Mouse (Mus musculus): Measurements from ENCODE around the gene Ramp3. TPM values are rescaled to one million over a fixed set of nuclear protein-coding genes. Genes with fewer than 3 reads are reported as not detected.

The Ramp3 gene
- 530 TPM for polyA plus RNA-seq (2017; shearing (Covaris generic))

GRCm38 (mm10) chr11:6658271-6658670 is at the start of gene Ramp3:
Gene Ramp3, plus strand, starts transcription at chr11:6658521.

GRCm38 (mm10) chr11:6625478-6626387 is 32.6 kb upstream of the Ramp3 start, which contains the start of gene Tbrg4:
Gene Tbrg4, minus strand, starts transcription at chr11:6626067.

GRCm38 (mm10) chr11:6638537-6638936 is 19.8 kb upstream of the Ramp3 start, which contains the start of gene Wap:
Gene Wap, minus strand, starts transcription at chr11:6638637.

Other genes starting within 250 kb of the Ramp3 start
- 4,323 TPM for gene Ppia, start 243.1 kb upstream of the Ramp3 start, polyA plus RNA-seq (2017; shearing (Covaris generic))
- 194 TPM for gene H2afv, start 214.1 kb upstream of the Ramp3 start, polyA plus RNA-seq (2017; shearing (Covaris generic))
- 28.0 TPM for gene Purb, start 182.6 kb upstream of the Ramp3 start, polyA plus RNA-seq (2017; shearing (Covaris generic))
- gene Myo1g, start 137.6 kb upstream of the Ramp3 start, polyA plus RNA-seq (2017; shearing (Covaris generic)), result 127 TPM
- 436 TPM for gene Ccm2, start 111.6 kb upstream of the Ramp3 start, polyA plus RNA-seq (2017; shearing (Covaris generic))
- 1.2 TPM for gene Nacad, start 52.5 kb upstream of the Ramp3 start, polyA plus RNA-seq (2017; shearing (Covaris generic))
- gene Tbrg4, start 32.5 kb upstream of the Ramp3 start, polyA plus RNA-seq (2017; shearing (Covaris generic)), result 23.5 TPM
- gene Wap, start 19.9 kb upstream of the Ramp3 start, polyA plus RNA-seq (2017; shearing (Covaris generic)), result not detected
- gene Gm11983, start 179.1 kb downstream of the Ramp3 start, polyA plus RNA-seq (2017; shearing (Covaris generic)), result not detected